Mouse (Mus musculus) testis, adult 2 months (tissue): Measurements from ENCODE around the gene Zdhhc7.

ENCODE experiments used
- CTCF ChIP-seq: fragments of 200-500 bp; IDR thresholded peaks from 2 replicates; pipeline ENCODE4 v1.5.1; 2012; ENCODE audit warnings: low read depth, mild to moderate bottlenecking, inconsistent platforms, low read length, moderate library complexity; ENCODE audit not compliant: control insufficient read depth, insufficient read depth, insufficient replicate concordance
- POLR2A ChIP-seq: fragments of 200-500 bp; IDR thresholded peaks from 2 replicates; pipeline ENCODE4 v1.6.1; 2012; ENCODE audit warnings: low read depth, mild to moderate bottlenecking, inconsistent platforms, low read length, moderate library complexity; ENCODE audit not compliant: control insufficient read depth

GRCm38 (mm10) chr8:120038741-120039140 is 62.5 kb downstream of the Zdhhc7 start:
- TF ChIP-seq POLR2A = no peak
- no peak for TF ChIP-seq CTCF
